Mouse (Mus musculus): Measurements from ENCODE around the gene Gpat2. TPM values are rescaled to one million over a fixed set of nuclear protein-coding genes. Genes with fewer than 3 reads are reported as not detected.

The Gpat2 gene
- not detected for total RNA-seq (2023)

DNA sequence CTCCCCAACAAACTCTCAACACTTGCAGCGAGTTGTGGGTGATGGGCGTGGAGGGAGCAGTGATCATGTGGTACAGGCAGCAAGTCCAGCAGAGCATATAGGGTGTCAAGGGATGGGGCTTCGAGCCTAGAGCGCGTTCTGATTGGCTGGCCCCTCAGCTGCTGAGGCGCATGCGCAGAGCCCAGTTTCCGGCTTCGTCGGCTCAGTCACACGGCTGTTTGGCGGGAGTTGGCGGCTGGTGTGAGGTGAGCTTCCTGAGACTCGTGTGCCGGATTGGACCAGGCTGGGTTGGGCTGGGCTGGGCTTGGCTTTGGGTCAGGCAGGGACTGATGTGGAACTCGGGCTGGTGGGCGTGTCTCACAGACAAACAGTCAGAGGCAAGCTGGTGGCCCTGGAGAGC is at the start of gene Gpat2:
TSS of gene Gpat2 (plus strand) at position 223 of the 400 bp plus-strand sequence.

DNA sequence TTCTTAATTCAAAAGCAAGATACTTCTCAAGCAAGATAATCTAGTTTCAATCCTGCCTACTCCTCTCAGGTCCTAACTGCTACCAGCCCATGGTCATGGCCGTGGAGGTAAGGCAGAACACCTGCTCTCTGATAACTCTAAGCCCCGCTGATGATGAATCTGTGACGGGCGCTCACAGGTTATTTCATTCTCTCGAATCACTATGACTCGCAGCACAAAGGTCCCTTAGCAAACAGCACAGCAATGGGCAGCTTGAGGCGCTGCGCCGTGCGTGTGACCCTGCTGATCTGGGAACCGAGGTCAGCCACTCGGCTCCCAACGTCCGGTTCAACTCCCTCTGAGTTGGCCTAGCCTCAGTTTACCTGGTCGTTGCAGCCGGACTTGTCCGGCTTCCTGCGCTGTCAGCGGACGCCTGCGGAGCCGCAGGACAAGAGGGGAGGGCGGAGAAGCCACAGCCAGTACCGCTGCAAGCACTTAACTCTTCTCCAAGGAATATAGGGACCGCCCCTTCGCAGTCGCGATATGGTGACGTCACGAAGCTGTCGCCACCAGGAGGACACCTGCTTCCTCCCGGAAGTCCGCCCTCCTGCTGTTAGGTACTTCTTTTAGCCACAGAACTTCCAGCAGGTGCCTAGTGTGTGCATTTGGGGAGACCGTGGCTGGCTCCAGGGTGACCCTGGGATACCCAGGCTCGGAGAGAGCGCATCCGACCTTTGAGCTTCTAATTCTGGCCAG is 19.2 kb downstream of the Gpat2 start, which contains the start of gene Fahd2a:
TSS of gene Fahd2a (minus strand) at position 511 of the 735 bp plus-strand sequence.

Other genes starting within 250 kb of the Gpat2 start
- under 1 TPM; 0.49 to 0.83 TPM for gene 1810024B03Rik, start 216.9 kb upstream of the Gpat2 start, total RNA-seq (2023)
- gene Snrnp200, start 216.8 kb upstream of the Gpat2 start, total RNA-seq (2023): 10 to 100 TPM; 79.8 to 86.3 TPM
- gene Ciao1, start 177.4 kb upstream of the Gpat2 start, total RNA-seq (2023): 10 to 100 TPM; 28.2 to 31.3 TPM
- gene Tmem127, start 177.3 kb upstream of the Gpat2 start, total RNA-seq (2023): 10 to 100 TPM; 59.6 to 65.8 TPM
- 10 to 100 TPM; 69.1 to 72.4 TPM for gene Stard7, start 155.0 kb upstream of the Gpat2 start, total RNA-seq (2023)
- gene Dusp2, start 89.0 kb upstream of the Gpat2 start, total RNA-seq (2023): 10 to 100 TPM; 47.8 to 57.1 TPM
- gene Astl, start 86.6 kb upstream of the Gpat2 start, total RNA-seq (2023): under 1 TPM; 0.33 to 0.66 TPM
- not detected for gene Adra2b, start 62.0 kb upstream of the Gpat2 start, total RNA-seq (2023)
- gene Fahd2a, start 19.4 kb downstream of the Gpat2 start, total RNA-seq (2023): 1 to 10 TPM; 4.9 to 9.7 TPM
- 1 to 10 TPM; 1.2 to 1.7 TPM for gene Kcnip3, start 96.9 kb downstream of the Gpat2 start, total RNA-seq (2023)
- gene Prom2, start 116.3 kb downstream of the Gpat2 start, total RNA-seq (2023): not detected
- gene Zfp661, start 161.9 kb downstream of the Gpat2 start, total RNA-seq (2023): under 1 TPM; 0.88 to 0.94 TPM
- 10 to 100 TPM; 44.1 to 57.7 TPM for gene Mrps5, start 162.0 kb downstream of the Gpat2 start, total RNA-seq (2023)
- gene Mal, start 231.5 kb downstream of the Gpat2 start, total RNA-seq (2023): not detected